Mouse (Mus musculus) heart, adult 11 months (tissue): ENCODE data around the gene Idh3g.
"Not testable (repeated sequence)": the region's sequence is repeated elsewhere in the genome, so short reads cannot be mapped to it uniquely, and the experiment has no call there.

Experiments
- DNase-seq: peaks from one replicate; pipeline ENCODE4 v3.0.0; 2022

The Idh3g gene

GRCm38 (mm10) chrX:73756334-73757140, 30.2 kb downstream of the Idh3g start, which contains the start of gene Plxnb3:
TSS of gene Plxnb3 (plus strand) at chrX:73757090.
- no peak for DNase-seq

- DNase-seq: no peak
Measured at GRCm38 (mm10) chrX:73748977-73749376, 37.7 kb downstream of the Idh3g start.

- DNase-seq: no peak
Measured at GRCm38 (mm10) chrX:73744774-73745481, 41.8 kb downstream of the Idh3g start.

GRCm38 (mm10) chrX:73739841-73740240, 46.9 kb downstream of the Idh3g start:
- not testable (repeated sequence) for DNase-seq

GRCm38 (mm10) chrX:73739151-73739550, 47.5 kb downstream of the Idh3g start:
- no peak for DNase-seq

GRCm38 (mm10) chrX:73738155-73738554, 48.5 kb downstream of the Idh3g start:
- DNase-seq: no peak

GRCm38 (mm10) chrX:73730908-73731307, 55.8 kb downstream of the Idh3g start:
- no peak for DNase-seq
